Mouse (Mus musculus) urinary bladder, adult 2 months (tissue): Measurements from ENCODE around the gene Rab8a. TPM values are rescaled to one million over a fixed set of nuclear protein-coding genes. Genes with fewer than 3 reads are reported as not detected.
A peak's percentile ranks its signal among the peaks of the same experiment; 100 is the strongest.

Experiments used
- DNase-seq: peaks from one replicate; pipeline ENCODE4 v3.0.0; 2022; ENCODE audit warnings: low spot score
- polyA plus RNA-seq: library from polyadenylated mRNA; depleted of rRNA; stranded (reverse); fragments of >200 nt; gene quantifications from 2 replicates; pipeline ENCODE4 v1.2.3, GENCODE M21; 2012; rRNA removed

The Rab8a gene
- polyA plus RNA-seq, 1 experiment = 82.2 TPM

- no peak for DNase-seq
Observed at GRCm38 (mm10) chr8:72211846-72212245, 50.8 kb downstream of the Rab8a start.

DNA sequence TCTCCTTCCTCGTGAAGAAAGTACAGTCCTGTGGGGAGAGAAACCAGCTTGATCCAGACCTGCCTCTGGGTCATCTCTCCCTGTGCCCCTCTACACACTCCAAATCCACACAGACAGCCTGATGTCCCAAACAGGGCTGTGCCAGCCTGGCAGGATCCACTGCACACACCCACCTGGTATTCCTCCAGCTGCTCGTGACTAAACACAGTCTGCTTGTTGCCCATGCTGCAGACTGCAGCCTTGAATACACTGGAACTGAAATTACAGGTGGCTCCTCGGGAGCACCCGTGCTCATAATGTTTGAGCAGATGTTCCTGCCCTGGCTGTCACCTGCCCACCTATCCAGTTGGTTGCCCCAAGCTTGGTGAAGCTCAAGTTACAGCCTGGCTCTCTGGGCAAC, 51.8 kb downstream of the Rab8a start, which contains the start of gene Cib3:
Cib3 (minus strand) TSS at position 87 of the 400 bp plus-strand sequence.
- no peak for DNase-seq

DNA sequence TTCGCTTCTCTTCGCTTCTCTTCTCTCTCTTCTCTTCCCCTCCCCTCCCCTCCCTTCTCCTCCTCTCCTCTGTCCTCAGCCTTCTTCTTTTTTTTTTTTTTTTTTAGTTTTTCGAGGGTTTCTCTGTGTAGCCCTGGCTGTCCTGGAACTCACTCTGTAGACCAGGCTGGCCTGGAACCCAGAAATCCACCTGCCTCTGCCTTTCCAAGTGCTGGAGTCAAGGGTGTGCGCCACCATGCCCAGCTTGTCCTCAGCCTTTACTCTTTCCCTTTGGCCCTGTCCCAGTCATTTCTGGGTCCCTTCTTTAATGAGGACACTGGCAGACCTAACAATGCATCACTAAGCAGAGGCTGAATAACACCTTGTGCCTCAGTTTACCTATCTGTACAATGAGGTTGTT, 52.5 kb downstream of the Rab8a start, which contains the start of gene Gm11034:
Gm11034 (minus strand) TSS at position 101 of the 400 bp plus-strand sequence.
- no peak for DNase-seq

- DNase-seq = no peak
Observed at GRCm38 (mm10) chr8:72215060-72215459, 54.1 kb downstream of the Rab8a start.

DNA sequence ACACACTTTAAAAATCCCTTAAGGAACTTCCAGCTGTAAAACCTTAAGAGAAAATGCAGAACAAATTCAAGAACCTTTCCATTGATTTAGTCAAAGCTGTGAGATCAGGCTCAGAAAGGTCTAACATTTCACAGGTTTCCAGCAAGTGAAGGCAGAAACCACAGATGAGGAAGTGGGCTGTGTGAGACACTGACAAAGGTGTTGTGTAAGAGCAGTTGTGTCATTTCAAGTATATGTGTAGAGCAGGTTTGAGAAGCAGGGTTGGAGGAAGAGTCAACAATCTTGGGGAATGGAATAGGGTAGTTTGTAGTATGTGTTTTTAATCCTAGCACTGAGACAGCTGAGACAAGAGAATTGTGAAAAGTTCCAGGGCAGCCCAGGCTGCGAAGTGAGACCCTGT, 54.9 kb downstream of the Rab8a start:
- no peak for DNase-seq

GRCm38 (mm10) chr8:72218781-72219540, 58.0 kb downstream of the Rab8a start:
- no peak for DNase-seq

DNA sequence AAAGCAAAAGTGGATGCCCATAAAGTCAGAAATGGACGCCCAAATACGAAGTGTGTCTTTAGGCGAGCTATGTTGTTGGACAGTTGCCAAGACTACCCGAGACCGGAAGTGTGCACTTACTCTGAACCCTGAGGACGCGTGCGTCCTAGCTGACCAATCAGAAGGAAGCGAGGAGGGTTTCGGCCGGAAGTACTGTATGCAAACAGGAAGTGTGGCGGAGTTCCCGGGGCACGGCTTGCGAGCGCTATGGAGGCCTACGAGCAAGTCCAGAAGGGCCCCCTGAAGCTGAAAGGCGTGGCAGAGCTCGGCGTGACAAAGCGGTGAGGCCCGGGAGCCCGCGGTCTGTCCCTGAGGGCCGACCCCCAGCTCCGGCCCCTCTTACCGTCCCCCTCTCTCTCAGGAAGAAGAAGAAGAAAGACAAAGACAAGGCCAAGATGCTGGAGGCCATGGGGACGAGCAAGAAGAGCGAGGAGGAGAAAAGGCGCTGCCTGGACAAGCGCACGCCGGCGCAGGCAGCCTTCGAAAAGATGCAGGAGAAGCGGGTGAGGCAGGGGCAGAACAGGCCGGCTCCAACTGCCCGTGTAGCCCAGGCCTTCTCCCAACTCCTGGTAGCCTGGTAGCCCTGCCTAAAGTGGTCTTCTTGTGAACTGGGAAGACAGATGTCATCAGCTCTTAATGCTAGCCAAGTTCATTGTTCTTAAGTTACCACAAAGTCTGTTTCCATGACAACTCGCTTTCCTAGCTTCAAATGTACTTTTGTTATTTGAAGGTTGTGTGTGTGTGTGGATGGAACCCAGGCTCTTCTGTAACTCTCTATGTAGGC, 58.8 kb downstream of the Rab8a start, which contains the start of gene Fam32a:
Fam32a (plus strand) TSS at position 190 of the 823 bp plus-strand sequence.
- peak; percentile 54 for DNase-seq

DNA sequence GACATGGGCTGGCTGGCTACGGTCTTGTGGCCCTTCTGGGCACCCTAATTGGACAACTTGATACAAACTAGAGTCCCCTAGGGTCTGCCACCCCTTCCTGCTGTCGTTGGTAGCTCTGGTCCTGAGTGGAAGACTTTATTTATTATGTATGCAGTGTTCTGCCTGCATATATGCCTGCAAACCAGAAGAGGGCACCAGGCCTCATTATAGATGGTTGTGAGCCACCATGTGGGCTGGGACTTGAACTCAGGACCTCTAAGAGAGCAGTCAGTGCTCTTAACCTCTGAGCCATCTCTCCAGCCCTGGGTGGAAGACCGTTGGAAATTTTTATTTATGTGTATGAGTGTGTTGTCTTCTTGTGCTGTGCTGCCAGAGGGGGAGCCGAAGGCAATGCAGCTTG, 59.8 kb downstream of the Rab8a start:
- DNase-seq = no peak

DNA sequence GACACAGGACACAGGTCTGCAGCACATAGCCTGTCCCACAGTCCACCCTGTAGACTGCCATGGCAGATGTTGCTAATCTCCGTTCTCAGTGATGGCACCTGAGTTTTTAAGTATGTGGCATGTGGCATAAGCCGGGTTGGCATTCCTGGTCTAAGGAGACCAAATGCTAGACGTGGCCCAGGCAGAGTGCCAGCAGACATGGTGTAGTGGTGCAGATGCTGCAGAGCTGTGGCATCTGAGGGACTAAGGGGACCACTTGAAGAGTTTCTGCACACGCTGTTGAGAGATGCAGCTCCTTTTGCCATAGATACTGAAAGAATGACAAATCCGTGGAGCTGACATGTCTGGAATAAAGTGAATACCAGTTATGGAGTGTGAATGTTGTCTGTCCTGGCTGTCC, 61.7 kb downstream of the Rab8a start:
- no peak for DNase-seq

Other genes starting within 250 kb of the Rab8a start
- gene Zfp961, start 210.2 kb upstream of the Rab8a start, polyA plus RNA-seq = 18.9 and 21.7 TPM in 2 replicates
- gene Cyp4f18, start 151.6 kb upstream of the Rab8a start, polyA plus RNA-seq = 3.6 TPM in 2 replicates
- gene Olfr372, start 120.0 kb upstream of the Rab8a start, polyA plus RNA-seq = not detected in 2 replicates
- not detected in 2 replicates for gene Olfr373, start 78.0 kb upstream of the Rab8a start, polyA plus RNA-seq
- gene Olfr374, start 54.2 kb upstream of the Rab8a start, polyA plus RNA-seq = not detected in 2 replicates
- 200 and 234 TPM in 2 replicates for gene Tpm4, start 26.2 kb upstream of the Rab8a start, polyA plus RNA-seq
- 0.23 and 0.24 TPM in 2 replicates for gene Hsh2d, start 28.4 kb downstream of the Rab8a start, polyA plus RNA-seq
- 0.04 and 0.11 TPM in 2 replicates for gene Cib3, start 51.6 kb downstream of the Rab8a start, polyA plus RNA-seq
- gene Gm11034, start 52.4 kb downstream of the Rab8a start, polyA plus RNA-seq = not detected in 2 replicates
- gene Fam32a, start 58.5 kb downstream of the Rab8a start, polyA plus RNA-seq = 70.7 and 77.4 TPM in 2 replicates
- 75.1 TPM in 2 replicates for gene Ap1m1, start 78.8 kb downstream of the Rab8a start, polyA plus RNA-seq
- gene Gm10282, start 144.1 kb downstream of the Rab8a start, polyA plus RNA-seq = 6.2 and 8.5 TPM in 2 replicates
- 32.4 and 36.7 TPM in 2 replicates for gene Klf2, start 157.8 kb downstream of the Rab8a start, polyA plus RNA-seq